Mouse (Mus musculus) brown adipose tissue, adult 24 weeks (tissue): ENCODE results near the gene Pla2g6. TPM values are rescaled to one million over a fixed set of nuclear protein-coding genes. Genes with fewer than 3 reads are reported as not detected.

Experiments
- H3K27ac ChIP-seq: fragments of 200-500 bp; replicated peaks from 2 replicates; pipeline ENCODE4 v1.5.1; 2012; ENCODE audit warnings: low read depth, mild to moderate bottlenecking, low read length
- H3K4me1 ChIP-seq: fragments of 200-500 bp; 2 replicates; pipeline ENCODE4 v1.6.1; 2012; ENCODE audit warnings: low read length, mixed read lengths; ENCODE audit not compliant: control insufficient read depth, insufficient read depth, insufficient read length
- H3K4me3 ChIP-seq: fragments of 200-500 bp; 2 replicates; pipeline ENCODE4 v1.5.1; 2012; ENCODE audit warnings: low read depth, mild to moderate bottlenecking, low read length, moderate library complexity; ENCODE audit not compliant: insufficient read depth
- polyA plus RNA-seq: library from polyadenylated mRNA; stranded (reverse); fragments of >200 nt; gene quantifications from 2 replicates; pipeline ENCODE4 v1.2.4, GENCODE M21; 2012; ENCODE audit not compliant: missing spikeins, insufficient read depth, insufficient read length

Gene Pla2g6
- polyA plus RNA-seq, 1 experiment: 13.4 TPM

- peaks cover 19% of the 10 kb centered on the region for H3K4me1 ChIP-seq
- no peak overlapping the region for H3K27ac ChIP-seq
- no peak overlapping the region for H3K4me3 ChIP-seq
Measured at GRCm38 (mm10) chr15:79321733-79322190, 6.4 kb downstream of the Pla2g6 start.

GRCm38 (mm10) chr15:79313848-79314369 lies 14.3 kb downstream of the Pla2g6 start:
- H3K27ac ChIP-seq: no peak overlapping the region
- H3K4me1 ChIP-seq: no peaks in the 10 kb centered on the region
- H3K4me3 ChIP-seq: no peak overlapping the region

- no peaks in the 10 kb centered on the region for H3K4me1 ChIP-seq
- H3K4me3 ChIP-seq: no peak overlapping the region
- H3K27ac ChIP-seq: no peak overlapping the region
Measured at GRCm38 (mm10) chr15:79307861-79308260, 20.3 kb downstream of the Pla2g6 start.

- no peaks in the 10 kb centered on the region for H3K4me1 ChIP-seq
- H3K27ac ChIP-seq: no peak overlapping the region
- no peak overlapping the region for H3K4me3 ChIP-seq
Measured at GRCm38 (mm10) chr15:79306043-79306637, 22.1 kb downstream of the Pla2g6 start.

GRCm38 (mm10) chr15:79304832-79305231 lies 23.4 kb downstream of the Pla2g6 start:
- Histone ChIP-seq H3K4me3 (no peak overlapping the region), H3K27ac (no peak overlapping the region)

GRCm38 (mm10) chr15:79303725-79304124 lies 24.5 kb downstream of the Pla2g6 start:
- no peak overlapping the region for H3K27ac ChIP-seq
- no peaks in the 10 kb centered on the region for H3K4me1 ChIP-seq
- H3K4me3 ChIP-seq: no peak overlapping the region

More at GRCm38 (mm10) chr15:79304832-79305231, 23.4 kb downstream of the Pla2g6 start:
- no peaks in the 10 kb centered on the region for H3K4me1 ChIP-seq

- H3K27ac ChIP-seq: no peak overlapping the region
- H3K4me3 ChIP-seq: no peak overlapping the region
- no peaks in the 10 kb centered on the region for H3K4me1 ChIP-seq
Measured at GRCm38 (mm10) chr15:79299563-79300155, 28.5 kb downstream of the Pla2g6 start.

GRCm38 (mm10) chr15:79298553-79298952 lies 29.6 kb downstream of the Pla2g6 start:
- no peak overlapping the region for H3K27ac ChIP-seq
- H3K4me1 ChIP-seq: no peaks in the 10 kb centered on the region
- no peak overlapping the region for H3K4me3 ChIP-seq

- Histone ChIP-seq H3K27ac (no peak overlapping the region), H3K4me1 (no peaks in the 10 kb centered on the region), H3K4me3 (no peak overlapping the region)
Measured at GRCm38 (mm10) chr15:79292779-79293178, 35.4 kb downstream of the Pla2g6 start.

GRCm38 (mm10) chr15:79290340-79290739 lies 37.9 kb downstream of the Pla2g6 start:
- Histone ChIP-seq H3K27ac (no peak overlapping the region), H3K4me1 (no peaks in the 10 kb centered on the region), H3K4me3 (no peak overlapping the region)

- Histone ChIP-seq H3K4me1 (no peaks in the 10 kb centered on the region), H3K4me3 (no peak overlapping the region), H3K27ac (no peak overlapping the region)
Measured at GRCm38 (mm10) chr15:79289441-79289840, 38.7 kb downstream of the Pla2g6 start.

GRCm38 (mm10) chr15:79288387-79288786 lies 39.8 kb downstream of the Pla2g6 start:
- no peaks in the 10 kb centered on the region for H3K4me1 ChIP-seq
- no peak overlapping the region for H3K4me3 ChIP-seq
- H3K27ac ChIP-seq: no peak overlapping the region

- no peaks in the 10 kb centered on the region for H3K4me1 ChIP-seq
Measured at GRCm38 (mm10) chr15:79287091-79287490, 41.1 kb downstream of the Pla2g6 start.

GRCm38 (mm10) chr15:79286141-79286540 lies 42.0 kb downstream of the Pla2g6 start:
- Histone ChIP-seq H3K4me1 (no peaks in the 10 kb centered on the region), H3K4me3 (no peak overlapping the region), H3K27ac (no peak overlapping the region)

More at GRCm38 (mm10) chr15:79287091-79287490, 41.1 kb downstream of the Pla2g6 start:
- Histone ChIP-seq H3K4me3 (no peak overlapping the region), H3K27ac (no peak overlapping the region)

- Histone ChIP-seq H3K4me1 (no peaks in the 10 kb centered on the region), H3K27ac (no peak within 1 kb of the TSS), H3K4me3 (no peak within 1 kb of the TSS)
Measured at GRCm38 (mm10) chr15:79285399-79285798, 42.8 kb downstream of the Pla2g6 start, which contains the start of gene Baiap2l2. Gene Baiap2l2, minus strand, starts transcription at chr15:79285537.

GRCm38 (mm10) chr15:79283371-79283770 lies 44.8 kb downstream of the Pla2g6 start:
- Histone ChIP-seq H3K27ac (no peak overlapping the region), H3K4me1 (no peaks in the 10 kb centered on the region), H3K4me3 (no peak overlapping the region)
